Mouse (Mus musculus): ENCODE measurements around the gene 2810004N23Rik.

The 2810004N23Rik gene

DNA sequence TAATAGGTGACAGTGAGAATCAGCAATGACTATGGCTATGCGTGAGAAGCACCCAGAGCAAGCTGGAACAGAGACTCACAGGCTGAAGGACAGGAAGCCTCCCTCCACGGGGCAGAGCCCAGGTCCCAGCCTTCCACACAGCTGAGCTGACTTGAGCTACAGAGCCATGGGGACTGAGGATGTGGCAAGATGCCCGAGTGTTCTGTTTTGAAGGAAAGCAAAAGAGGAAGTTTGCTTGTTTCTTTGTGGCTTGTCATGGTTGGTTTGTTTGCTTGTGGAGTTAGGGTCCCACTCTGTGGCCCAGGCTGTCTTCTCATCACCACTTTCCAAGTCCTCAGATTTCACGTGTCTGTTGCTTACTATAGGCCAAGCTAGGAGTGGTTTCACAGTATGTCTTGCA is 72.2 kb downstream of the 2810004N23Rik start:
- DNase-seq (ENCODE audit: extremely low spot score, low spot score): no peak

All from neural tube, embryonic 10.5 days (tissue).